Mouse (Mus musculus) liver, embryonic 16.5 days (tissue): ENCODE measurements around the gene Wdr38. TPM values are rescaled to one million over a fixed set of nuclear protein-coding genes. Genes with fewer than 3 reads are reported as not detected.

Source experiments
- ATAC-seq: fragments of 200-750 bp; cut with Nextera tagmentation; 2 replicates; pipeline ENCODE4 v1.8.0; 2017; ENCODE audit warnings: low read depth, mild to moderate bottlenecking, moderate number of reproducible peaks, moderate library complexity
- H3K27ac ChIP-seq: fragments of 300-500 bp; sonication (generic); 2 replicates; pipeline ENCODE4 v1.5.1; 2014; ENCODE audit warnings: mild to moderate bottlenecking, low read length
- H3K27me3 ChIP-seq: fragments of 300-500 bp; sonication (generic); 2 replicates; pipeline ENCODE4 v1.6.1; 2014; ENCODE audit warnings: low read depth, low read length, mixed read lengths; ENCODE audit not compliant: control insufficient read depth, insufficient read depth
- H3K36me3 ChIP-seq: fragments of 300-500 bp; sonication (generic); 2 replicates; pipeline ENCODE4 v1.6.1; 2014; ENCODE audit warnings: mild to moderate bottlenecking; ENCODE audit not compliant: control insufficient read depth, insufficient read depth
- H3K4me1 ChIP-seq: fragments of 300-500 bp; sonication (generic); 2 replicates; pipeline ENCODE4 v1.6.1; 2014; ENCODE audit warnings: low read depth, low read length, mixed read lengths; ENCODE audit not compliant: control insufficient read depth
- H3K4me2 ChIP-seq: fragments of 300-500 bp; sonication (generic); 2 replicates; pipeline ENCODE4 v1.6.1; 2014; ENCODE audit warnings: low read depth, low read length, mixed read lengths
- H3K4me3 ChIP-seq: fragments of 300-500 bp; sonication (generic); 2 replicates; pipeline ENCODE4 v1.5.1; 2014; ENCODE audit warnings: low read depth, mild to moderate bottlenecking, low read length
- H3K9ac ChIP-seq: fragments of 300-500 bp; sonication (generic); 2 replicates; pipeline ENCODE4 v1.6.1; 2014; ENCODE audit warnings: low read depth, low read length
- H3K9me3 ChIP-seq: fragments of 300-500 bp; sonication (generic); replicated peaks from 2 replicates; pipeline ENCODE4 v1.6.1; 2016; ENCODE audit warnings: low read length; ENCODE audit not compliant: control insufficient read depth
- WGBS: fragments of 180-500 bp; shearing (Covaris S2); extraction: QIAGEN DNeasy Blood & Tissue Kit; methylation state at CpG from one replicate; pipeline ENCODE4 v1.1.7; 2014; ENCODE audit not compliant: insufficient replicate concordance; 5-methylcytosine and 5-hydroxymethylcytosine counted together
- polyA plus RNA-seq: library from polyadenylated mRNA; unstranded; fragments of >200 nt; fragmentation: Nextera tagmentation; extraction: Ambion mirVana; gene quantifications from 2 replicates; pipeline ENCODE4 v1.2.1, GENCODE M21; 2015

Wdr38 gene
- polyA plus RNA-seq, 1 experiment from 2014 or later: 0.85 TPM

GRCm38 (mm10) chr2:39003106-39003505, 5.8 kb downstream of the Wdr38 start:
- no peaks in the 10 kb centered on the region for H3K9me3 ChIP-seq
- peak overlapping the region; percentile 27; the same call in 1 of the 2 replicates for H3K27ac ChIP-seq
- H3K4me2 ChIP-seq: peak overlapping the region; percentile 84
- no peaks in the 10 kb centered on the region for H3K27me3 ChIP-seq
- 20% methylated on average over 8 of the region's 8 CpGs for WGBS
- H3K4me1 ChIP-seq: peaks cover 45% of the 10 kb centered on the region
- peak overlapping the region; percentile 90 for H3K4me3 ChIP-seq
- peak overlapping the region; percentile 72 for H3K9ac ChIP-seq
- ATAC-seq: no peak
- peaks cover 20% of the 10 kb centered on the region for H3K36me3 ChIP-seq

- no peak for ATAC-seq
- Histone ChIP-seq H3K36me3 (peaks cover 20% of the 10 kb centered on the region), H3K4me1 (peaks cover 42% of the 10 kb centered on the region), H3K27me3 (no peaks in the 10 kb centered on the region), H3K27ac (peak overlapping the region; percentile 27; the same call in 1 of the 2 replicates), H3K4me2 (peak overlapping the region; percentile 84), H3K9me3 (no peaks in the 10 kb centered on the region), H3K4me3 (peak overlapping the region; percentile 90), H3K9ac (peak overlapping the region; percentile 72)
- 28% methylated on average over 5 of the region's 5 CpGs for WGBS
Measured at GRCm38 (mm10) chr2:39003512-39003911, 6.2 kb downstream of the Wdr38 start.

GRCm38 (mm10) chr2:39004372-39004771, 7.1 kb downstream of the Wdr38 start:
- Histone ChIP-seq H3K27ac (peak overlapping the region; percentile 77), H3K4me3 (peak overlapping the region; percentile 90), H3K27me3 (no peaks in the 10 kb centered on the region), H3K4me2 (peak overlapping the region; percentile 84), H3K36me3 (peaks cover 20% of the 10 kb centered on the region), H3K9ac (peak overlapping the region; percentile 72), H3K4me1 (peaks cover 50% of the 10 kb centered on the region), H3K9me3 (no peaks in the 10 kb centered on the region)
- ATAC-seq: no peak
- WGBS: 0% methylated on average over 11 of the region's 11 CpGs

GRCm38 (mm10) chr2:39004880-39005435, 7.7 kb downstream of the Wdr38 start, which contains the start of gene Arpc5l:
Gene Arpc5l, plus strand, starts transcription at chr2:39005348.
- ATAC-seq: peak; percentile 85
- H3K4me1 ChIP-seq: peaks cover 55% of the 10 kb centered on the region
- under 1% methylated on average over 58 of the region's 58 CpGs for WGBS

GRCm38 (mm10) chr2:39005574-39006079, 8.4 kb downstream of the Wdr38 start, which contains the start of gene Rpl35:
Gene Rpl35, minus strand, starts transcription at chr2:39005624.
- peak within 1 kb of the TSS; percentile 82 for H3K27ac ChIP-seq
- H3K4me1 ChIP-seq: peaks cover 55% of the 10 kb centered on the region
- peak within 1 kb of the TSS; percentile 80 for H3K9ac ChIP-seq
- H3K27me3 ChIP-seq: no peaks in the 10 kb centered on the region
- WGBS: 10% methylated on average over 15 of the region's 15 CpGs
- H3K36me3 ChIP-seq: peaks cover 13% of the 10 kb centered on the region
- ATAC-seq: no peak
- no peaks in the 10 kb centered on the region for H3K9me3 ChIP-seq
- H3K4me2 ChIP-seq: peak within 1 kb of the TSS; percentile 84
- peak within 1 kb of the TSS; percentile 90 for H3K4me3 ChIP-seq

More at GRCm38 (mm10) chr2:39004880-39005435, 7.7 kb downstream of the Wdr38 start, which contains the start of gene Arpc5l:
- peak within 1 kb of the TSS; percentile 82 for H3K27ac ChIP-seq
- H3K4me3 ChIP-seq: peak within 1 kb of the TSS; percentile 90
- no peaks in the 10 kb centered on the region for H3K27me3 ChIP-seq
- peak within 1 kb of the TSS; percentile 84 for H3K4me2 ChIP-seq
- peaks cover 20% of the 10 kb centered on the region for H3K36me3 ChIP-seq
- H3K9me3 ChIP-seq: no peaks in the 10 kb centered on the region
- peak within 1 kb of the TSS; percentile 80 for H3K9ac ChIP-seq

- peak overlapping the region; percentile 15; the same call in 1 of the 2 replicates for H3K9ac ChIP-seq
- 75% methylated on average over 14 of the region's 14 CpGs for WGBS
Measured at GRCm38 (mm10) chr2:39006149-39006730, 9.0 kb downstream of the Wdr38 start.

GRCm38 (mm10) chr2:39007865-39008264, 10.6 kb downstream of the Wdr38 start:
- peak overlapping the region; percentile 96 for H3K27ac ChIP-seq
- no peaks in the 10 kb centered on the region for H3K9me3 ChIP-seq
- H3K27me3 ChIP-seq: no peaks in the 10 kb centered on the region
- H3K4me1 ChIP-seq: peaks cover 55% of the 10 kb centered on the region
- H3K4me2 ChIP-seq: peak overlapping the region; percentile 92
- peak overlapping the region; percentile 91 for H3K4me3 ChIP-seq
- peak; percentile 84 for ATAC-seq
- under 1% methylated on average over 42 of the region's 44 CpGs for WGBS
- peaks cover under 1% of the 10 kb centered on the region for H3K36me3 ChIP-seq
- peak overlapping the region; percentile 82 for H3K9ac ChIP-seq

More at GRCm38 (mm10) chr2:39006149-39006730, 9.0 kb downstream of the Wdr38 start:
- H3K4me2 ChIP-seq: peak overlapping the region; percentile 92
- H3K36me3 ChIP-seq: peaks cover 7% of the 10 kb centered on the region
- H3K27ac ChIP-seq: peak overlapping the region; percentile 9; the same call in 1 of the 2 replicates
- no peak for ATAC-seq
- no peaks in the 10 kb centered on the region for H3K9me3 ChIP-seq
- peaks cover 60% of the 10 kb centered on the region for H3K4me1 ChIP-seq
- peak overlapping the region; percentile 90 for H3K4me3 ChIP-seq
- no peaks in the 10 kb centered on the region for H3K27me3 ChIP-seq

- ATAC-seq: peak; percentile 16
- H3K4me1 ChIP-seq: peaks cover 54% of the 10 kb centered on the region
- H3K36me3 ChIP-seq: peaks cover 5% of the 10 kb centered on the region
- H3K9me3 ChIP-seq: no peaks in the 10 kb centered on the region
- no peaks in the 10 kb centered on the region for H3K27me3 ChIP-seq
- peak overlapping the region; percentile 91 for H3K4me3 ChIP-seq
- H3K4me2 ChIP-seq: peak overlapping the region; percentile 92
- peak overlapping the region; percentile 96 for H3K27ac ChIP-seq
- 1% methylated on average over 25 of the region's 25 CpGs for whole genome bisulfite sequencing
- H3K9ac ChIP-seq: peak overlapping the region; percentile 82
Measured at GRCm38 (mm10) chr2:39008350-39008851, 11.1 kb downstream of the Wdr38 start.
